Mouse (Mus musculus) CD4-positive helper T cell, adult 2 months (primary cell): Measurements from ENCODE around the gene Fignl1.

ENCODE experiments used
- DNase-seq: peaks from one replicate; pipeline ENCODE4 v3.0.0-alpha.2; 2012; ENCODE audit warnings: low read depth, missing footprints, low spot score

Fignl1 gene

DNA sequence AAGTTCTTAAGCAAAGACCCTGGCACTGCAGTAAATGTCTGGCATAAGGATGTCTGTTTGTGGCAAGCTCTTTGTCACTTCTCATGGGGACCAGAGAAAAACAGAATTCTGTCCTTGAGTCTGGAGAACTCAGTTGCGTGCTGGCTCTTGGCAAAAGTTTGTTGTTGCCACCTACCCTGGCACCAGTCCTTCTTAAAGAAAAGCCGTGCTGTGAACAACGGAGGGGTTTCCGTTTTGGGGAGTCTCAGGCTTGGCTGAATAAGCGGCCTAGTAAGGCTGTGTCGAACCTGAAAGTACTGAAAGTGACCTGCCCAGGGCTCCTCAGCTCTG is 24.0 kb upstream of the Fignl1 start:
- DNase-seq: no peak

DNA sequence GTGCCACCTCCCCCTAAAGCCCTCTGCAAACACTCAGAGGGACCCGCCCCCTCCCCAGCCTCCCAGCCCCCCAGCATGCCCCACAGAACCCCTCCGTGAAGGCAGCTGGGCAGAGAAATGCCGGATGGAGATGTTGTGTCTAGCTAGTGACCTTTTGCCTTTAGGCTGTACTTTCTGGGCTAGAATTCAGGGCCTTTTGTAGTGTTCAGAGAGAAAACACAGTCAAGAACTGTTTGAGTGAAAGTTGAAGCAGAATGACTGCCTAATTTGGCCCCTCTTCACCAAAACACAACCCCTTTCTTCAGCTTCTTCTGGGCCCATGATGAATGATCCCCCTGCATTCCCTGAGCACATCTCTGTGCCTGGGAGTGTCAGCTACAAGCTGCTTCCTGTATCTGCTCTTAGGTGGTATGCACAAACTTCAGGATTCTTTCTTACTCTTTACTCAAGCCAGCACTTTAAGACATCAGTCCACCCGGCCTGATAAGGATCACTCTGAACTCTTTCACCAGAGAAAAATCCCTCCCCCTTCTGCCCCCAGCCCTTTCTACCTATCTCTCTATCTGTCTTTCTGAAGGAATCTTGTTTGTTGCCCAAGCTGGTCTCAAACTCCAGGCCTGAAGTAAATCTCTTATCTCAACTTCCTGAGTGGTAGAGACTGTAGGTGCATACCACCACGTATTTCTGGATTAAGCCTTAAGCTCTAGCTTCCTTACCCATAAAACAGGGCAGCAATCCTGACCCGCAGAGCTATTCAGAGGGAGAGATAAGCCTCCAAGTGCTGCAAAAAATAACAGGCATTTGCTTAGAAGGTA is 23.4 kb upstream of the Fignl1 start:
- no peak for DNase-seq

DNA sequence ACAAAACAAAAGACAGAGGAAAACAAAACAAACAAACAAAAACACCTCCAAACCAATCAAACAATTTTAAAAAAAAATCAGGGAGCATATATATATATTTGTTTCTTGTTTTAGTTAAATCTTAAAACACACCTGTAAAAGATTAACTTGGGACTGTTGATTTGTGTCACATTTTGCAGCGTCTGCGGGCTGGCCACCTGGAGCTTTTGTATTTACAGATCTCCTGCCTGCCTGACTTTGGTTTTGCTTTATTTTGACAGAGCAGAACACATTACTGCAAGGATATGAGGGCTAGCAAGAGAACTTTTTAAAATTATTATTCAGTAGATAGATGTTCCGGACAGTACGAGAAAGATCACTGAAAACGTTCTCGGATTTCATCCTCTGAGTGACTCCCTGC is 22.8 kb upstream of the Fignl1 start:
- no peak for DNase-seq

DNA sequence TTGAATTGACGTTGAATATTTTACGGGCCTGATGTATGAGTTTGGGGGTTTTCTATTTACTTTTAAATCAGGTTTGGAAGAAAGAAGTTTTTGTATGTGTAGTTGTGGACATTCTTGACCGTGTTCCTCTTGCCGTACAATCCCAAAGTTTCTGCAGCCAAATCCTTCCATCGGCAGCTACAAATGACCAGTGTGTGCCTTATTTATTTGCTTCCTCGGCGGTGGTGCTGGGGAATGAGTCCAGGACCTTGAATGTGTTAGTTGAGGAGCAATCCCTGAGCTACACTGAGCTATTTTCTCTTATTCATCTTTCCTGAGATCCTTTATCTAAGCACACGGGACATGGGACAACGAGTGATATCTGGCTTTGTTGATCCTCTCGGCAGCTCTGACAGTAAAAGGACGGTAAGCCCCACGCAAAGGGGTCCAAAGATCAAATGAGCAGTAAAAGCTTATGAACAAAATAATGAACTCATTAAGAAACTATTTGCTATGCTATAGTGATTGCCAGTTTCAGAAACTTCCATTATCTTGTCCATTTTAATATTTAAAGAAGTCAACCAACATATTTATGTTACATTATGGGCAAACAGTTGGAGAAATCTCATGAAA is 22.2 kb upstream of the Fignl1 start:
- no peak for DNase-seq

DNA sequence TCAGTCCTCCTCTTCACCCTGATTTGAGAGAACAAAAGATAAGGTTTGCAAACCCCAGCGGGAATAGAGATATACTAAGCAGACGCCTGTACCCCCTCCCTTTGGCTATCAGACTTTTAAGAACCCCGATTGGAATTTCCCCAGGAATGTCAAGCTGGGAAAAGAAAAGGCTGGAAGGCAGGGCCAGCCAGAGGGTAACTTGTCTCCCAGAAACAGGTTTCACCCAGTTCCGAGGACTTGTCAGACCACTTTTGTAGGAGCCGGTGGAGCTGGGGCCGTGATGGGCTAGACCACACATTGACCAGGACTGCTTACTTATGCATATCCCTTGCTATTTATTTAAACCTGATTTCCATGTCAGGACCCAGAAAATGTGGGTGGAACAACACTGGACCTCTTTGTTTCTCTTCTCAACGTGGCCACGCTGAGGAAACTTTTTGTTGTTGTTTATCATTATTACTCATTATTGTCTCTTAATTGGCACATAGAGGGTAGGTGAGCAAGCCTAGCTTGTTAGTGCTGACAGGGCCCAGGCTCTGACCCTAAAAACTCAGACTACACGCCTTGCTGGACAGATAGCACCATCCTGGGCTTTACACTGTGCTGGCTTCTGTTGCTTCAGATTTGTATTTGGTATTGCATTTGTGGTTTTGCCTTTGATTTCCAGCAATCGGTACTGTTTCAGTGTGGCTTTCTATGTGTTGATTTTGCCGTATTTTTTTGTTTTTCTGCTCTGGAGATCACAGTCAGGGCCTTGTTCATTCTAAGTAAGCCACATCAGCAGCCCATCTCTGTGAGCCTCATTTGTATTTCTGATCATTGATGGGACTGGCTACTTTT is 20.6 kb upstream of the Fignl1 start:
- DNase-seq: no peak

DNA sequence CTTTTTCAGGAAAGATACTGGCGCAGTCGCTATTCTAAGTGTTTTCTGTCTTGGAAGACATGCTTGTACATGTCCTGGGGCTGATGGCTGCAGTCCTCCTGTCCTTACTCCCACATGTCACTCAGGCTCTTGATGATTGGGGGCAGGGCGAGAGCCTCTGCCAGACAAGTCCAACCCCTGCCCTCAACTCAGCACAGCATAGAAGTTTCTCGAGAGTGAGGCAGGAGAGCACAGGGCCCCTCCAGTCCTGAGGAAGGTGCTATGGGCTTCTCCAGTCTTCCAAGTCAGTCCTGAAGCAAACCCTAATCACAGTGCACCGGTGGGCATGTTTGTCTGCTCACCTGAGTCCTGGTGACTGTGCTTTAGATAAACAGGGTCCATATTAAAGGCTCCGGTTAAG is 20.0 kb upstream of the Fignl1 start:
- no peak for DNase-seq

DNA sequence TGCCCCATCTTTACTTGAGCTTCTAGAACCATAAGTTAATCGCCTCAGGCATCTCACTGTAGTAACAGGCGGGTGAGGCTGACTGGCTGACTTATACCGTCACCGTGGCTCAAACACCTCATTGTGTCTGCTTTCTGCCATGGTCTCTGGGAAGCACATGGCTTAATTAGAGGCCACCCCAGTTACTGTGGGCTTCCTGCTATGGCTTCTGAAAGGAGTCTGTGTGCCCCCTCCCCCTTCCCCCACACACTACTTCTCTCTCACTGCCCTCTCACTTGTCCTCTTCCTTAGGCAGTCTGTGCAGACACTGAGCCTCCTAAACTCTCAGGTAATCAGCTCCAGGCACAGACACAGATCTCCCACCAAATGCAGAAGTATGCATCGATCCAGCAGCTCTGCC is 19.5 kb upstream of the Fignl1 start:
- DNase-seq: no peak

DNA sequence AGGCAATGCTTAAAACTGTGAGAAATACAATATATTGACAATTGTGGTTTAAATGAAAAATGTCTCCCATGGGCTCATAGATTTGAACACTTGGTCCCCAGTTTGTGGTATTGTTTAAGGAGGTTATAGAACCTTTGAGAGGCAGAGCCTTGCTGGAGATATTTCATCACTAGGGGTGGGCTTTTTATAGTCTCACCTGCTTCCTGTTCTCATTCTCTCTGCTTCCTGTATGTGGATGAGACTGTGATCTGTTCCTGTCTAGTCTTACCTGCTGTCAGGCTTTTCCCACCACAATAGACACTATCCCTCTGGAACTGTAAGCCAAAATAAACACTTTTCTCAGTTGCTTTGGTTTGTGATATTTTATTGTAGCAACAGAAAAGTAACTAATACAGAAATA is 17.7 kb upstream of the Fignl1 start:
- DNase-seq: no peak

DNA sequence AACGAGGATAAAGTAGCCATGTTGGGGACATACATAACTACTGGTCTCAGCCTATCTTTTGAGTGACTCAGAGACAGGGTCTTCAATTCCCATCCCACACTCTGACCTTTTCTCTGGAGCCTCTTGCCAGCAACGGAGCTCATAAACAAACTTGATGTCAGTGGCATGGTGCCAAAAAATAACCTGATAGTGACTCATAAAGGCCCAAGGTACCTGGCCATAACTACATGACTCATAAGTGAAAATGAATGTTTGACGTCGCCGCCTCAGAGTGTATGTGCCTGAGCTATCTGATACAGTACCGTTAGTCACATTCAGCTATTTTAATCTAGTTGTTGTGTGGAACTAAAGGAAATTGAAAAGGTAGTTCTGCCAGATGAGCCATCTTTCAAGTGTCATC is 16.9 kb upstream of the Fignl1 start:
- DNase-seq: peak; percentile 65

DNA sequence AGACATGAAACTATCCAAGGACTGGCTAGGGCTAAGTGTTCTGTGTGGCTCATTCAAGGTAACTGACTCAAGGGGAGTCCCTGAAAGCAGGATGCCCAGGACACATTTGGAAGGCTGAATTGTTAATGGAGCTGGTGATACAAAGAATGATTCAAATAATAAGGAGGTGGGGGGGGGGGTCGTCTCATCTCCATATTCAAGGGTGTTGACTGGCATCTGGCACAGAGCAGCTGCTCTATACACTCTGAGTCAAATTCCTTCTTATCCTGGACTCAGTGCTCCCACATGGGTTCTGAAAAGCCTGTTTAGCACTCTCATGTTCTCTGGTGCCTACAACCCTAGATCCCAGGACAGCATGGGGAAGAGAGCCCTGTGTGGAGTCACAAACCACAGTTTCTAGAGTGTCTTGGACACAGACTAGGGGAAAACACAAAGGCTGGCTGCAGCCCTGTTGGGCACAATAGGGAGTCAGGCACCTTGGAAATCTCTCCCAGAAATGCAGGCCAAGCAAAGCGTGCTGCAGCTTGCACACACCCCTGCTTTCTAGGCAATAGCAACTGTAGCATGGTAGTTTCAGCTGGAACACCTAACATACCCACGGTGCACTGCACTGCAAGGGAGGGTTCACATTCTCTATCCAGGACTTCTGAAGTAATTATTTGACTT is 16.3 kb upstream of the Fignl1 start:
- no peak for DNase-seq

DNA sequence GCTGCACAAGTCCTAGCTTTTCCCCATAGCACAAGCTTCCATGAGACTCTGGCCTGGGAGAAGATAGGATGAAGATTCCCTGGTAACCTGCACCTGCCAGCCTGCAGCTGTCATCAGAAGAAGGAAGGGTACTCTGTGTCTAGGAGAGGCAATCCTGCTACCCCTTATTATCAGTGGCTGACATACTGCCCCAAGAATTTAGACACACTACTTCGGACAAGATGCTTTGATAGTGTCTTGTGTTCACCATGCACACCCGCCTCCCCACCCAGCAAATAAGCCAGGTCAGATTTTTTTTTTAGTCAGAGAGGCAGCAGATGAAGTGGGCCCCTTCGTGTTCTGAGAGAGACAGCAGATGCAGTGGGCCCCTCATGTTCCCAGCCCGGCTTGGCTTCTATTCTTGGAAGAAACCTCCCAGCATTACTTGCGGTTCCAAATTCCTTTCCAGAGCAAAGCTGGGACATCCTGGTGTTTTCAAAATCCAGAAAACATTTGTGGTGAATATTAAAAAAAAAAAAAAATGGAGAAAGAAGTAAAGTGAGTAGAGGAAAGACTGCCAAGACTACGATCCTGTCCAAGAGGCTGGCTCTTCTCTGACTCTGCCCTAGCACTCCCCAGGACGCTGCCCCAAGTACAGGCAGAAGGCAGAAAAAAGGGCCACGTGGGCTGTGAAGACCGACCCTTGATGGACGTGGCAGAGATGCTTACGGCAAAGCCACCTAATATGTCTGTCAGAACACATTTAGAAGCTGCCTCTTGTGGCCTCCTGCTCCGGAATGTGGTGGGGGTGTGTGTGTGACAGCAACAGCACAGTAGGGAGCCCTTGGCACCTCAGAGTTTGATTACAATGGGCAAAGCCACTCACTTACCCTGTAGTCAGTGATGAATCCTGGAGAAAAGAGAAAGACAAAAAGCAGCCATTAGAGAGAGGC is 15.5 kb upstream of the Fignl1 start:
- DNase-seq: no peak

DNA sequence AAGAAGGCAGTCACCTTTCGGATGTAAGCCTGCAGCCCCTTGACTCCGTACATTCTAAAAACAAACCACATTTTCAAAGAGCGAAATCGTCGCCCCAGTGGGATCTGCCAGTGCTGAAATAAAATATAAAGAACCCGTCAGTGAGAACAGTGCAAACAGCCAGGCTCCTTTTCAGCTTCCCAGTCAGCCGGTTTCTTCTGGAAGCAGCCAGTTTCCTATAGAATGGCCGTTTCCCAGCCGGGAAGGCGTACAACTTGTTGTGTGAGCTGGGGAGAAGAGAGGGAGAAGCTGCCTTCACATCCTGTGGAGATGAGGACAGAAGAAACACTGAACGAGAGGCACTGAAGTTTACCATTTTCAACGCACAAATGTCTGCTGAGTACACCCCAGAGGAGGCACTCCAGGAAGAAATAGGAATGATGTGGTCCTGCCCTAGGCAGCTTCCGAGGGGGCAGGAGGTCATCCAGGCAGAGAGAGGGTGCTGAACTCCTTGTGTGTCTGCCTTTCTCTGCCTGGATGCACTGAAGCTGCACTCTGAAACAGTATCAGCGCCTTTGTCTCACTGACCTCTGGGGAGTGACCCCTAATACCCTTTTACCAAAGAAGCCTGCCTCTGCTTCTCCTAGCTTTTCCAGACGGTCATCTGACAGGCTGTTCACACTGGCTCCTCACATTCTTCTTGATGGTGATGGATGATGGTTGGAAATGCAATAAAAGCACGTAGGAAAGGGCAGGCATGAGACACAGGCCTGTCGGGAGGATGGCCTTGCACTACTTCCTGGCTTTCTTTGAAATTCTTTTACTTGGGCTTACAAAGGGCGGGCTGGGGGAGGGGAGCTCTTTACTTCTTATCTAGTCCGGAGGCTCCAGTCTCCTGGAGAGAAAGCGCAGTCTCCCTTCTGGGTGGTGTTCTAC is 13.7 kb upstream of the Fignl1 start:
- no peak for DNase-seq

DNA sequence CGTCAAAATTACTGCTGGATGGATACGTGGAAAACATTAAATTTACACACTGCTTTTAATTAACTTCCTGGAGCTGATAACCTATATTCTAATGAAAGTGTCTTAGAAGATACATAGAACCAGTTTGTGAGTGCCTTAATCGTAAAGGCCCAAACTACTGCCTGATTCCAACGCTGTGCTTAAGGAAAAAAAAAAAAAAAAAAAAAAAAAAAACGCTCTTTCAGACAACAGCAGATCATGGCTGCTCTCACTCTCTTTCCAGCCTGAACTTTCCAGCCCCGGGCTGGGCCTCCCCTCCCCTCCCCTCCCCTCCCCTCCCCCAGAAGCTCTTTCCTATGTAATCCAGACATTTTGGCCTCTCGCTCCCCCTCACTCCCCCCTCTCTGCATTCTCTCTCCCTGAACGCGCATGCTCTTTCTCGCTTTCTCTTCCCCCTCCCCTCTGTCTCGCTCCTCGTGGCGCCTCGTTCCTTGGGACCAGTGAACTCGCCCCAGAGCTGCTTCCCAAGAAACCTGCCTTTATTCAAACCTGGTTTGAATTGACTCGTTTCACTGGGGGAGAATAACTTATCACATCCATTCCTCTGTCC is 12.7 kb upstream of the Fignl1 start:
- no peak for DNase-seq

DNA sequence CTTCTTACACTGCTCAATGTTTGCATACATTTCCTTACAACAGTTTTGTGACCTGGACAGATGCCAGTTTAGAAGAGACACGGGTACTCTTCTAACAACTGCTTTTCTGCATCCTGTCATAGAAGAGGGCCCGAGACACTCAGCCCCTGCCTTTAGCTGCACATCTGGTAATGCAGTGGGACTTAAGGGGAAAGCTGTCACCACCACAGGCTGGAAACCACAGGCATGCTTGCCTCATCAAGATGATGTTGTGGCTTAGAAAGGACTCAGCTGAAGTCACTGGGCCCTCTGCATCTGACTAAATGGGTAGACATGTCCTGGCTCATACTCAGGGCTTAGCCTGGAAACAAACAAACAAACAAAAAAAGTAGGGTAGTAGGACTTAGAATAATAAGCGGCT is 12.0 kb upstream of the Fignl1 start:
- DNase-seq: no peak

DNA sequence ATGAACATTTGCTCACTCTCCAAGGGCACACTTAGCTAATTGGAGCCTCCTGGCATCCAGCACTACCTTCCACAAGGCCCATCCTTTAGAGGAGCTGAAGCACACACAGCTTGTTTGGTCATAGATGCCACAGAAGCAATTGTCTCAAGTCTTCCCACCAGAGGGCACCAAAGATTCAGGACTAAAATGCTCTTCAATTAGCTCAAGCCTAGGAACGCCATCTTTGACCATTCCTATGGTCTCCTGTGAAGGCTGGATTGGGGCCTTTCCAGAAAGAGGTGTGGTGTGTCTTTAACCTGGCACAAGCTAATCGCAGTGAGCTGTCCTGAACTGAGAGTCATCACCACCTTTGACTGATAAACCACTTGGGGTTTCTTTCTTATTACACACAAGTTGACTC is 11.5 kb upstream of the Fignl1 start:
- DNase-seq: peak; percentile 76

DNA sequence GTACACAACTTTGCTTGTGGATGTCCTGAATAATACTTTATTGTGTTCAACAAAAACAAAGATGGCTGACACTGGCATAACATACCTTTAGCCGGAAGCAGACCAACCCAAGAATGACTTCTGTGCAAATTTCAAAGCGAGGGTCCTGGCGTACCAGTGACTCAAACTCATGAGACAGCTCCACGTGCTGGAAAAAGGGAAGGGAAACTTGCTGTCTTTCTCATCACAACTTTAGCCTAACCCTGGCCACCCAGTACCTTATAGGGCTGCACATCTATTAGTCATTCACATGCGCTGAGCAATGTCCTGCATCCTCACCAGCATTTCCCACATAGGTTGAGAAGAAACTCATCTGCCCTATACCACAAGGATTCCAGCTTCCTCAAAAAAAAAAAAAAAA is 10.4 kb upstream of the Fignl1 start:
- no peak for DNase-seq

DNA sequence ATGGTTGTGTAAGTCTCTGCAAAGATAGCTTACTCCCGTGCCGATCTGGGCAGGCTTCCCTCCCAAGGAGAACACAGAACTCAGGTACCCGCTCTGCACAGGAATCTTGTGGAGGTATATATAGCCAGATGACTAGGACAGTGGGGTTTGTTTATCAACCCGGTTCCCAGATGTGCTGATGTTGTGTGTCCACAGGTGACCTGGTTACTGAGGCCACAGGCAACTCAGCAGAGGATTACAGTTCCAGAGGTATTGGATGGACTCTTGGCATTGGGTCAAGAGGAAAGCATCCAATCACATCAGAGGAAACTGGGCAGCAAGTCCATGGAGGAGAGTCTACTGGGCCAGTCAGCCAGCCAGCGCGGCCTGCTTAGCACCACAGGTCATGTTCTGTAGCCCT is 10.0 kb upstream of the Fignl1 start:
- no peak for DNase-seq

DNA sequence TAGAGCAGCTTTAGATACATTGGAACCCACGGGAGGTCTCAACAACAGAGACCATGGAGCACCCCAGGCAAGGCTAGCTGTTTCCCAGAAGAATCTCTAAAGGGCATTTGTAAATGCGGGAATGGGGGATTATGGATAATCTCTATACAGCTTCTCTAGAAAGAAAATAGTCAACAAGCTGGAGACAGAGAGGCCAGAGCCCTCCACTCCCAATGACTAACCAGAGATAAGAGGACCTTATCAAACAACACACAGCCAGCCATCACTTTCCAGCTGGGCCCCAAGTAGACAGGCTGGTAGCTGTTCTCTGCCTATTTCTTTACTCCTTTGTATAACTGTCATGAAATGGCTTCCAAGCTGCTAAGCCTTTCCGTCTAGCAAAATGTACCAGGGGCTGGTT is 7.0 kb upstream of the Fignl1 start:
- no peak for DNase-seq

DNA sequence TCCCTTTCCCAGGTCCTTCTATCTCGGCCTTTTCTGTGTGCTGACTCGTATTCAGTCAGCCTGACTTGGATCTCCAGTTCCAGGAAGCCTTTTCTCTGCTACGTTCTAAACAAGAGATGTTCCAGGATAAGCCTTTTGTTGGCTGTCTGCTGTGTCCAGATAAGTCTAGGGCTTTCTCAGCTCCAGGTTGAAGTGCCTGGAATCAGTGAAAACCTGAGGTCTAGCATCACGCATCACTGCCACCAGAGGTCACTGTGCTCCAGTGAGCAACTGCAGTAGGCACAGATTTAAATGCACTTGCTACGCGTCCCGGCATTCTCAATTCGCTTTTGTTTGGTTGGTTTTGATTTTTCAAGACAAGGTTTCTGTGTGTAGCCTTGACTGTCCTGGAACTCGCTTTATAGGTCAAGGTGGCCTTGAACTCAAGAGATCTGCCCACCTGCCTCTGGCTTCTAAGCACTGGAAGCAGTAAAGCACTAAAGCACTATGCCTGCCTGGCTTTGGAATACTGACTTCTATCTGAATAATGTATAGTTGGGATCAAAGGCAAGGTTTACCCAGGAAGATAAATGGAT is 3.2 kb upstream of the Fignl1 start:
- DNase-seq: peak; percentile 74
